Mouse (Mus musculus) lung, postnatal 0 days (tissue): ENCODE data around the gene Odf3l1.

Source experiments
- CTCF ChIP-seq: IDR thresholded peaks from 2 replicates; pipeline ENCODE4 v1.5.1; 2016; ENCODE audit warnings: antibody characterized with exemption, mild to moderate bottlenecking
- EP300 ChIP-seq: IDR thresholded peaks from 2 replicates; pipeline ENCODE4 v1.6.1; 2016; ENCODE audit warnings: antibody characterized with exemption, mild to moderate bottlenecking, control low read depth

DNA sequence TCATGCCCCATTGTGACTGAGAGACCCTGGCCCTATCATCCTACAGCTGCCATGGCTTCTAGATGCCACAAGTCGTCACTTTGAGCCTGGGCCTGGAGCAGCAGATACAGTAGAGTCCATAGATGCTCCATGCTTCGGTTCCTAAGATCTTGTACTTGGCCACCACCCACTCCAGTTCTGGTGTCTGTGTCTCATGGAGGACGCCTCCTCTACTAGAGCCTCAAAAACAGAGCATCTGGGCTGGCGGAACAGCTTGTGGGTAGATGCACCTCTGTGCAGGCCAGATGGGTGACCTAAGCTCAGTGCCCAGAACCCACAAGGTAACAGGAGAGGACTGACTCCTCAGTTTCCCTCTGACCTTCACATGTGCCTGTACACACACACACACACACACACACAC lies 19.8 kb upstream of the Odf3l1 start:
- TF ChIP-seq CTCF (no peak), EP300 (no peak)
